Mouse (Mus musculus) G1E (cell line): ENCODE measurements around the gene Rcan2.

Experiments
- CTCF ChIP-seq: IDR thresholded peaks from 2 replicates; pipeline ENCODE4 v1.5.1; 2012; ENCODE audit warnings: low read depth, low read length, inconsistent platforms, mixed read lengths
- GATA1 ChIP-seq: IDR thresholded peaks from 2 replicates; pipeline ENCODE4 v1.6.1; 2012; ENCODE audit warnings: borderline replicate concordance, low read length, inconsistent platforms, mixed read lengths
- GATA2 ChIP-seq: IDR thresholded peaks from 2 replicates; pipeline ENCODE4 v1.6.1; 2012; ENCODE audit warnings: low read depth, low read length, inconsistent platforms, borderline replicate concordance
- TAL1 ChIP-seq: conservative IDR thresholded peaks from 2 replicates; pipeline ENCODE4 v1.6.1; 2012; ENCODE audit warnings: low read depth, low read length, inconsistent platforms, mixed read lengths

DNA sequence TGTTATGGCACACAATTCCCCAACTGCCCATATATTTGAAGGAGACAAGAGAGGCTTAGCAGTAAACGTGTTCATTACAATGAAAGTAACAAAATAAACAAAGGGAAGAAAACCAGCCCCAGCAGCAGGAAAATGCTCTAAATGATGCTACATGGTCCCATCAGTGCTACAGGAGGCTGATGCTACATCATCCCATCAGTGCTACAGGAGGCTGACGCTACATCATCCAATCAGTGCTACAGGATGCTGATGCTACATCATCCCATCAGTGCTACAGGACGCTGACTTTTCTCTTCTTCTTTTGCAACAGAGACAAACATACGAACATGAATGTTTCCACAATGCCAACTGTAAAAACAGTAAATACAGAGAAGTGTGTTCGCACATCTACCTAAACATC, 73.3 kb downstream of the Rcan2 start:
- TF ChIP-seq TAL1 (no peak), GATA1 (no peak), CTCF (no peak), GATA2 (no peak)
